Mouse (Mus musculus) layer of hippocampus, postnatal 14 days (tissue): ENCODE data around the gene Ctps2. TPM values are rescaled to one million over a fixed set of nuclear protein-coding genes. Genes with fewer than 3 reads are reported as not detected.
"Not testable (repeated sequence)": the region's sequence is repeated elsewhere in the genome, so short reads cannot be mapped to it uniquely, and the experiment has no call there.

Experiments used
- DNase-seq, 2 experiments: peaks; one replicate each; pipeline ENCODE4 v3.0.0; 2021 to 2022; ENCODE audit warnings: low spot score in 2 of 2, mixed read lengths in 1 of 2
- long read RNA-seq, 2 experiments: library from polyadenylated mRNA; stranded (forward); transcript quantifications; one replicate each; pipeline ENCODE4 v2.0.0; 2021
- total RNA-seq, 2 experiments: library from RNA; stranded (reverse); gene quantifications; 2 replicates each; pipeline ENCODE4 v1.2.3; 2021

Gene Ctps2
- total RNA-seq: 10 to 100 TPM; 45.8 to 58.4 TPM
- long read RNA-seq, experiment 1, transcript Ctps2-204 (19 exons, 3,099 nt): major isoform, 6 of 20 reads
- long read RNA-seq, experiment 1, partial matches to known transcripts: 3 of 20 reads
- long read RNA-seq, experiment 1, other reads (novel, unspliced or antisense): 6 of 20 reads
- long read RNA-seq, experiment 2, transcript Ctps2-201 (19 exons, 3,353 nt): major isoform, 14 of 30 reads
- long read RNA-seq, experiment 2, partial matches to known transcripts: 7 of 30 reads
- long read RNA-seq, experiment 2, other reads (novel, unspliced or antisense): 7 of 30 reads

DNA sequence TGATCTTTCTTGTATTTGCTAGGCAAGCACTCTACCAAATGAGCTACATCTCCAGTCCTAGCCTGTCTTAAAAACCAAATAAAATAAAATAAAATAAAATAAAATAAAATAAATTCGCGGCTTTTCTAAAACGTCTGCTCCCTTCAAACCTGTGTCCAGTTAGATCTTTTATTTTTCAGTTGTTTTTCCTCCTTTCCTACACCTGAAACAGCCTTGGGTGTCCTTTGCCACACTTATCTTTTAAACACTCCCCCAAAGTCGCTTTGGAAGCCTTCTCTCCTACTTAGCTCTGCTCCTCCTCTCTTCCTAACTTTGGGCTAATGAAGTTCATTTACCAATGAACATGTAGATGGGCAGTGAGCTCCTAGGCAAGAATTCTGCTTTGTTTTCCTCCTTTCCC, at the start of gene Ctps2:
Gene Ctps2, plus strand, starts transcription at position 301 of the 400 bp plus-strand sequence.
- DNase-seq: no peak

DNA sequence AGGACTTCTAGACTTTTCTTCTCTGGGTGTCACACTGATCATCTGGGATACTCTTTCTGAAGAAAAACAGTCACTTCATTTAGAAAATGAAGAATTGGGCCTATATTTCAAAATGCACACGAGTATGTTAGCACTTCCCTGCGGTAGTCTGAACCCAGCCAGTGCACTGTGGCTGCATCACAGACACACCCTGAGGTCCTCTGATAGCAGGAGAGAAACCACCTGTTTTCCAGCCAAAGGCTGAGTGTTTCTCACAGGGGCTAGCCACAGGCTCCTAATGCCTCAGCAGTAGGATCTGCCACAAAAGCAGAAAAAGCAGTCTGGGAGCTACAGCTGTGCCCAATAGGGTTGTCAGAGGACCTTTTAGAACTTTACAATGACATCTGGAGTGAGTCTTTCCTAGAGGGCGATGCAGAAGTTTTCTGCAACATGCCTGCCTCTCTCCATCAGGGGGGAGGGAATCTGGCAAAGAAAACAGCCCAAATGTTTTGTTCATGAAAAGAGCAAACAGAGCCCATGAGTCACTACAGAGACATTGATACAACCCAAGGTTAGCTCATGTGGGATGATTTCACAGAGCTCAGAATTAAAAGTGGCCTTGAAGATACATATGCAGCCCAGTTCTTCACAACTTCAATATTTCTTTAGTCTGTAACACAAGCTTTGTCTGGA, 32.6 kb upstream of the Ctps2 start:
- no peak for DNase-seq

DNA sequence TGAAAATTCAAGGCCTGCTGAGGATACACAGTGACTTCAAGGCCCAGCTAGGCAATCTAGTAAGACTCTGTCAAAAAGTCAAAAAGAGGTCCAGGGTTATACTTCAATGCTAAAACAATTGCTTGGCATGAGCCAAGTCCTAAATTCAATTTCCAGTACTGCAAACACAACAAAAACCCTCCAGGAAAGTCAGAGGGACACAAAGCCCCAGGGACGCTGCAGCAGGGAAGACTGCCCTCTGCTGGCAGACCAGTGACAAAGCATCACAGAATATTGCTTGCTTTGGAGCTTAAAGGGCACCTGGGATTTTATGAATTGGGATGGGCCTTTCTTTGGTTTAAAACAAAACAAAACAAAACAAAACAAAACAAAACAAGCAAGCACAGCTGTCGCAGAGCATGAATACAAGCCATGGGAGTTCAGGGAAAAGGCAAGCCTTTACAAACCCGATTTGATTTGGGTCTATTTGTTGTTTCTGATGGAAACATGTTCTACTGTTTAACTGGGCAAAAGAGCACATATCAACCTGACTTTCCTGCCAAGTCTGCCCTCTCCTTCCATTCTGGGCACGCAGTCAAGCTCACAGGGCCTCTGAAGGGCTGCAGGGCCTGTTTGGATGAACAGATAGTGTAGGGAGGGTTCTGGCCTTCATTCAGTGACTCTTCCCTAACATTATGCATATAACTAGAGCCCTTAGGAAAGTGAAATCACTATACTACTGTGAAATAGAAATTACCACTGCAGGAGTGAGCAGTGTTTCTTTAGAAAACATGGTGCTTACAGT, 29.1 kb upstream of the Ctps2 start:
- DNase-seq: peak in 1 of 2 experiments; percentile 5

DNA sequence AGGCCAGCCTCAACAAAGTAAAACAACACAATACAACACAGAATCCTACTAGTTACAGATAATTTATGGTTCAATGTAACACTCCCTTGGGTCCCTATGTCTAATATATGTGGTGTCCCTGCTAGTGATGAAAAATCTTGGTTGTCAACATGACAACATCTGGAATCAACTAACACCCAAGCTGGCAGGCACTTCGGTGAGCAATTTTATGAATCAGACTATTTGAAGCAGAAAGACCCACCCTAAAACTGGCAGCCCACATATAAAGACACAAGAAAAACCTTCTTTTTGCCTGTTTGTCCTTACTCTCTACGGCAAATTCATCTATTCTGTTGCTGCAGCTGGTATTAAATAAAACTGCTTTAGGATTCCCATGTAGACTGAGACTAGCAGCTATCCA, 27.3 kb upstream of the Ctps2 start:
- no peak for DNase-seq

DNA sequence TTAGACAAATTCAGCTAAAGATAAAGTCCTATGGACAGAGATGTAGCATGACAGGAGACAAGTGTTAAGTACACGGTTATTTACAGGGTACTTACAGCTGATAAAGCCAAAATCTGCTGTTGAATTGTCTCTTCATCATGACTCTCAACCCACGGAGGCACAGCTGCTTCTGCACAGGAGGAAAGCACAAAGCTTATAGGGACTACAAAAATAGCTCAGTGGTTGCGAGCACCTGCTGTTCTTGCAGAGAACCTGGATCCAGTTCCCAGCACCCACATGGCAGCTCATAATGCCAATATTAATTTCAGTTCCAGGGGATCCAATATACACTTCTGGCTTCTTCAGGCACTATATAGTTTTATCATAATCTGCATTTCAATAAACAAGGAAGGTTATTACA, 22.8 kb upstream of the Ctps2 start:
- DNase-seq: no peak

DNA sequence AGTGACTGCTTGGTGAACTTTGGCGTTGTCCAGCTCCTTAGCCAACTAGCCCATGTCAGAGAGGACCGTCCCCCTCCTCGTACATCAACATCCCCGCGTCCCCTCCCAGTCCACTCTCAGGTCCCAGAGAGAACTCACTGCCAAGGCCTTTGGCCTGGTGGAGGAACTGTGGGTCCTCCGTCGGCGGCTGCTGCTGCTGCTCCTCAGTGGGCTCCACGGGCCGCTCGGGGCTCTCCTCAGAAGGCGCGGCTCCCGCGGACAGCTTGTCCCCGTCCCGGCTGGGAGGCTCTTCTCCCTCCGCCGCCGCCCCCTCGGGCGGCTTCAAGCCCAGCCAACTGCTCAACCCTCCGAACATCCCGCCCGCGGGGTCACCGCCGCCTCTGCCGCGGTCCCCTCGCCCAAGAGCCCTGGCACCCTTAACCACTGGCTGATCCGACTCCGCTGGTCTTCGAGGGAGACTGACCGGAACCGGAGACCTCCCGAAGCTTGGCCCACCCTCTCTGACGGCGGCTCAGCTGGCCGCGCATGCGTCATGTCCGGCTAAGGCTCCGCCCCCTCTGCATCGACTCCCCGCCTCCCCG, 13.0 kb upstream of the Ctps2 start, which contains the start of gene Syap1:
Gene Syap1, minus strand, starts transcription at position 517 of the 581 bp plus-strand sequence.
- DNase-seq: peak; percentile 69 to 73

DNA sequence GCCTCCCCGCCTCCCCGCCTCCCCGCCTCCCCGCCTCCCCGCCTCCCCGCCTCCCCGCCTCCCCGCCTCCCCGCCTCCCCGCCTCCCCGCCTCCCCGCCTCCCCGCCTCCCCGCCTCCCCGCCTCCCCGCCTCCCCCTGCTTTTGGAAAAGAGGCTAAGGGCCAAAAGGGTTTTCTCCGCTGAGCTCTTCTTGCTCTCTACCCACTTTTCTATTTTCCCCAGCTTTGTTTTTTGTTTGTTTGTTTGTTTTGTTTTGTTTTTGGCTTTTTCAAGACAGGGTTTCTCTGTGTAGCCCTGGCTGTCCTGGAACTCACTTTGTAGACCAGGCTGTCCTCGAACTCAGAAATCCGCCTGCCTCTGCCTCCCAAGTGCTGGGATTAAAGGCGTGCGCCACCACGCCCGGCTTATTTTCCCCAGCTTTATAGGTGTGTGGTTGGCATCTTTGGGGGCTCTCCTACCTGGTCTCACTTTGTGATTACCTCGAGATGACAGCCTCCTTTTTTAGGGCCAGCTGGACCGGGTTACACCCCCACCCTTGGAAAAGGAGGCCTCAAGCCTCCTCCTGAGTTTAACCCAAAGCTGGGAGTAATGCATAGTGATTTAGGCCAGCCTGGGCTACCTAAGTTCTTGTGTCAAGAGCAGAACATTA, 12.3 kb upstream of the Ctps2 start:
- DNase-seq: not testable (repeated sequence)

DNA sequence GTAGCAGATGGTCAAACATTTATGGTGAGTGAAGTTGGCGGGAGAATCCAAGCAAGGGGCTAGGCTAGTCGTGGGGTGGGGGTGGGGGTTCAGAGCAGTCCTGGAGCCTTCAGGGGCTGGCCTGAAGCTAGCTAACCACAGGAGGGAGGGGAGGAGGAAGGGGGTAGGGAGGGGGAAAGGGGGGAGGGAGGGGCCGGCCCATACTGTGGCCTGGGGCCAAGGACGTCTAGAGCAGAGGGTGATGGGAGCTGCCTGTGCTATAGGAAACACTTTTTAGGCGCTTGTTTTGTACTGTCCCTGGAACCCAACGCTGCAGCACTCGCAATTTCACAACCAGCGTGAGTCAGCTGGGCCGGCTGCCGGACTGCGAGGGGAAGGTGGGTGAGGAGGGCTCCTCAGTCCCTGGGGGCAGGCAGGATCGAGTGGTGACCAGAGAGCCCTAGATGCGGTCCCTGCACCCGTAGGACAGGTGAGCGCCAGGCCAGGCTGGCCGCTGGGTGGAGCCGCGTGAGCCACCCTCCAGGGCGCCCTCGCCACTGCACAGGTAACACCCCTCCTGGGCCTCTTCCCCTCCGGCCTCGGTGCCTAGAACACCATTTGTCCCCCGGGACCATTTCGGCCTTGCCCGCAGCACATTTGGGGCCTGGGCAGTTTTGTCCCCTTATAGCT, 467 bp downstream of the Ctps2 start:
- peak; percentile 11 to 12 for DNase-seq

DNA sequence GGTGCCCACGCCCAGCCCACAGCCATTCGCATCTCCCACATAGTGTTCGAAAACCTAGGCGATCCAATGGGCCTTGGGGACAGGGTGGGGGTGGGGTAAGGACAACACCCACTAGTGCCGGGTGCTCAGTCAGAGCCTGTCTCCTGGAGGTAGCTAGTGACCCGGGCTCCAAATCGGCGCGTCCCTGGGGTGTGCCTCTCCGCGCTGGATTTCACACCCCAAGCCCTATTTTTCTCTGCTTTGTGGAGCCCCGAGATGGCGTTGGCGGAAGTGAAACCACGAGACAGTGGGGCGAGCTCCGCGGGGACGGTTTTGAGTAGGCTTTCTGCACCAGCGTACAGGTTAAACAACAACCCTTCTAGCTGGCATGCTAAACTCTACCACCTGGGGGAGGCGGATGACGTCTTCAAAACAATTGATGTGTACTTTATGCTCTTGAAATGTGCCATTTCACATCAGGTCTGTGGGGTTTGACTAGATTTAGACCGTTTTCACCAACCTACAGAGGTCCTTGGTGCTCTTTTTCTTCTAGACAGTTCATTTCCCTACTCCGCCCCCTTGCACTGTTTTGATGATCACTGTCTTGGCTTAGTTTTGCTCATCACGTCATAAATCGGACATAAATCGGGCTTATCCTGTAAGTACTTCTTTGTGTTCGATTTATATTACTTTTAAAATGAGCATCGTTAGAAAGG, 1.1 kb downstream of the Ctps2 start:
- DNase-seq: peak; percentile 29

DNA sequence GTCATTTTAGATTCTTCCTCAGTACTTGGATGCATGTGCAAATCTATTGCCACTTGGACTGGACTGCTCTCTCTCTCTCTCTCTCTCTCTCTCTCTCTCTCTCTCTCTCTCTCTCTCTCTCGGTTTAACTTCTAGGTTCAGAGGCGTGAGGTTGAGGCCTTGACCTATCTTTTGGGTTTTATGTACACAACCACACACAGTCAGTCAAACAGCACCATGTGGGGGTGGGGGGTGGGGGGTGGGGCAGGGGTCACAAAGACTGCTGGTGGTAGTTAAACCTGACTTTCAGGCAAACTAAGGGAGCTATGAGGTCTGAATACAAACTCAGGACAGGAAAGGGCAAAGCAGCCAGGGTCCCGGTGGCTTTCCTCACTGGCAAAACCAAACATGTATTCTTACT, 6.5 kb downstream of the Ctps2 start:
- DNase-seq: no peak

DNA sequence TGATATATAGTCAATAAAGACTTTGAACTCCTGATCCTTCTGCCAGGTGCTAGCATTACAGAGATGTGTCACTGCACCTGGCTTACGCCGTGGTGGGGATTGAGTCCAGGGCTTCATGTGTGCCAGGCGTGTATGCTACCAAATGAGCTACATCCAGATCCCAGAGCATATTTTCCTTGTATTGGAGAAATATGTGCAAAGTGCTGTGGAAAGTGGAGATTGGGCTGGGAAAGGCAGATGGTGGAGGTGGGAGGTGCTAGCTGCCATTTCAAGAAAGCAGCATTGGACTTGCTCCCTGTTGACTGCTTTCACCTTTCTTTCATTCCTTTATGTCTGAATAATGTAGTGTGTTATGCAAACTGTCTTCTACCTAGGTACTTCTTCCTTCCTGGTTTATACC, 12.6 kb downstream of the Ctps2 start:
- DNase-seq: no peak

DNA sequence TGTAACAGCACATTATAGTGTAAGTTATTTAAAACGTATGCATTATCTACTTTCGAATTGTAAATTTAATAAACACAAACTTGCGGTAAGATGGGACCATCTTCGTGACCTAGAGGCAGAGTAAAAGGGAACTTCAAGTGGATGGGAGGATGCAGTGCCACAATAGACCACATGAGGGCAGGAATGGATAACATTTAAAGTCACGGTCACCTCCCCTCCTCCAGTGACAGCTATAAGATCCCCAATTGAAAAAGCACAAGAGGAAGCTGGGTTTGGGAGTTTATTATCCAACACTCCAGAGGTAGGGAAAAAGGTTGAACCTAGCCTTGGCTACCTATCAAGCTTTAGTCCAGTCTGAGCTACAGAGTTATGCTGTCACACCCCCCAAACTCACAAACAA, 14.7 kb downstream of the Ctps2 start:
- DNase-seq: peak; percentile 24 to 59

DNA sequence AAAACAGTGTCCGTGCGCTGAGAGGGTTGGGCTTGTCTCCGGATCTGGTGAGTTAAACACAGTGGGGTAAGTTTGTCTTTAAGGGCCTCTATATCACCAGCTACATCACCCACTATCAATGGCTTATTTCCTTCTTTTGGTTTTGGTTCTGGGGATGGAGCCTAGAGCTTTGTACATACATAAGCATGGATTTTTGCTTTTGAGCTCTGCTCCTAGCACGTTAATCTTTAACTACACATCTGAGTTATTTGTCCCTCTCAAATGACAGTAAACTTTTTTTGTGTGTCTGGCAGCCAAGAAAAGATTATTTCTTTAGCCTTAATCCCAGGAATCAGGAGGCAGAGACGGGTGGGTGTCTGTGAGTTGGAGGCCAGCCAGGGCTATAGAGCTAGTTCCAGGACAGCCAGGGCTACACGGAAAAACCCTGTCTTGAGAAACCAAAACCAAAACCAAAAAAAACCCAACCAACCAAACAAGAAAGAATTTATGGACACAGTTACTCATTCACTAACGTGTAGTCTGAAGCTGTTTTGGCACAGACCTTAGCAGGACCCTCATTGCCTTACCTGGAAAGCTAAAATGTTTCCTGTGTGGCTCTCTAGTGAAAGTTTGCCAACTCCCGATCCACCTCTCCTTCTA, 20.6 kb downstream of the Ctps2 start:
- DNase-seq: no peak

DNA sequence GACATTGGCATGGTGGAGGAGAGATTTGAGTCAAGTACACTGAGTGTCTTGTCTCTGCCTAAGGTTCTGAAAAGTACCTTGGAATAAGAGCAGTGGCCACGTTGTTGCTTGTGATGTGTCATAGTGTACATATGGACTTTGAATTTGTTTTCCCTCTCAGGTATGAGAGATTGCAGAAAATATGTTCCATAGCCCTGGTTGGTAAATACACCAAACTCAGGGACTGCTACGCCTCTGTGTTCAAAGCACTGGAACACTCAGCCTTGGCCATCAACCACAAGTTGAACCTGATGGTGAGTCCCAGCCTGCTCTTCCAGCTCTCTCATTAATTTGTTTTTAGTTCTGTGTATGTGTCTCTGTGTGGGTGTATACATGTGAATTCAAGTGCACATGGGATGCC, 30.4 kb downstream of the Ctps2 start:
- DNase-seq: no peak

DNA sequence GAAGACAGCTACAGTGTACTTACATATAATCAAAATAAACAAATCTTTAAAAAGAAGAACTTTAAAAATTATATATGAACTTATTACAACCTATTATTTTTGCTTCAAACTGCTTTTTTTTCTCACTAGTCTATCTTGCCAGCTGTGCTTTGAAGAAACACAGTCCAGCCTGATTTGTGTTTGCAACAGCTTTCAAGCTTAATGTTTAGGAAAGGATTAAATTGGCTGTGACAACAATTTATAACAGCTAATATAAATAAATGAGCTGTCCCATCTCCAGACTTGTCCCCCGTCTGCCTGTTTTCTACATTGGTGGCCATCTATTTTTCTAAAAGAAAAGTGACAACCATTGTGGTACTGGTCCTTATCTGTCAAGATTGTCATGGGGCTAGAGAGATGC, 41.0 kb downstream of the Ctps2 start:
- DNase-seq: no peak

DNA sequence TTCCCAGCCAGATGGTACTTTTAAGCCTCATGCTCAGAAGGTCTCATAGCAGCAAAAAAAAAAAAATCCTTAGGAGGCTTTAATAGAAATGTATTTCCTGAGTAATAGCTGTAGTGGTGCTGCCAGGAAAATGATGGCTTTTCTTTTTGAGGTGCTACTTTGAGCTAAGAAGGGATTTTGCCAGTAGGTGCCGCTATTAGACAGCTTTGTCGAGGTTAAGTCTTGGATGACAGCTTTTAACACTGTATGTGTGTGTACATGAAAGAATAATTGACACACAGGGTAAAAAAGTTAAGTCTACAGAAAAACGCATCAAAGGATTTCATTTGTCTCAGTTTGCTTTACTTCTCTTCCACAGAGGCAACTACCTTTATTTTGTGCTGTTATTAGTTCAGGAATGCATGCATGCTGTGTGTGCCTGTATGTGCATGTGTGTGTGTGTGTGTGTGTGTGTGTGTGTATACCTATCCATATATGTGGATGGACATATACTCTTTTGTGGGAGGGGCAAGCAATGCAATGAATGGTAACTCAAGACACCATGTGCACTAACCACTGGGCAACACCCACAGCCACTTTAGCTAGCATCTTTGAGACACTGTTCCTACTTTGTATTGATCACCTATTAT, 48.9 kb downstream of the Ctps2 start:
- DNase-seq: peak; percentile 13 to 66

DNA sequence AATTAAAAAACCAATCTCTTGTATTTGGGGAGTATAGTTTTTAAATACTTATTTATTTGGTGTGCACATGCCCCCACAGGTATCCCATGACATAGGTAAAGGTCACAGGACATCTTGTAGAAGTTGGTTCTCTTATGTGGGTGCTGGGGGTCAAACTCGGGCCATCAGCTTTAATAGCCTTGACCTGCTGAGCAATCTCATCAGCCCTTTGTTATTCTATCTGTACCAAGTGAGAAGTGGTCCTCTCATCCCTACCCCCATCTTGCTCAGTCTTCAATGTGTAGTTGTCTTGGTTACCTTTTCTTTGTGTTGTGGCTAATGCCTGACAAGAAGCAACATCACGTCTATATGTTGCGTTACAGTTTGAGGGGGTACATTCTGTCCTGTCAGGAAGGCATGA, 56.9 kb downstream of the Ctps2 start:
- DNase-seq: no peak

DNA sequence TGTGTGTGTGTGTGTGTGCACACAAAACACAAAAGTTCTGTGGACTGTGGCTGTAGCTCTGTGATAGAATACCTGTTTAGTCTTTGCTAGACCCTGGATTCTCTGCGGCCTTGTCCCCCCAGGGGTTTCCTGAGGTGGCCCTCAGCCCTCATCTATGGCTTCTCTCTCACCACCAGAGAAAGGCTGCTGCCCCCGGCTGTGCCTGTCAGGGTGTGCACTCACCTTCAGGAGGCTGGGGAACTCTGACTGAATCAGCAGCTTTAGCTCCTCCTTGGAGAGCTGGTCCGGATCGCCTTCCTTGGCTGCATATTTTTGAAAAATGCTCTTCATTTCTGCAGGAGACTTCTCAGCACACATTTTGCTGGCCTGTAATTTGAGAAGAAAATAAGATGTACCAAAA, 62.8 kb downstream of the Ctps2 start:
- DNase-seq: no peak

DNA sequence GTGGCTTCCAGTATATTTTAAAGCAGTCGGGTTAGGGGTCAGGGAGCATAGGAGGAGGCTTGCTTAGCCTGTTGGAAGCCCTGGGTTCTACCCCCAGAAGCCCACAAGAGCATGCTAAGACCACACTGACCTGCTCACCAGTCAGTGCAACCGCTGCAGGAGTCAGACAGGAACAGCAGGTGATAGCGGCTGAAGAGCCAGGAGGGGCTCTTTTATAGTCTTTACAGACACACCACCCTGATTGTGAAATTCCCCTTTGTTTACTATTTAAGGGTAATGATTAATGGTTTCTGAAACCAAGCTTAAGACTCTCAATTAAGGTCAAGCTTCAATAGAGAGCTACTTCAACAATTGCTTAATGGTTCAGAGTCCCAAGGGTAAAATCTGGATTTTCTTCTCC, 63.3 kb downstream of the Ctps2 start, which contains the start of gene S100g:
Gene S100g, minus strand, starts transcription at position 217 of the 400 bp plus-strand sequence.
- no peak for DNase-seq
